Mouse (Mus musculus) thymus, postnatal 25 days (tissue): ENCODE measurements around the gene Pdrg1.
A peak's percentile ranks its signal among the peaks of the same experiment; 100 is the strongest.

Source experiments
- DNase-seq: peaks from one replicate; pipeline ENCODE4 v3.0.0; 2022

The Pdrg1 gene

GRCm38 (mm10) chr2:153031126-153032082 is 16.2 kb upstream of the Pdrg1 start, which contains the start of gene Xkr7:
Xkr7 (plus strand) TSS chr2:153031852.
- no peak for DNase-seq

- DNase-seq: no peak
These were observed 15.2 kb upstream of the Pdrg1 start for GRCm38 (mm10) chr2:153030422-153030821.

DNA sequence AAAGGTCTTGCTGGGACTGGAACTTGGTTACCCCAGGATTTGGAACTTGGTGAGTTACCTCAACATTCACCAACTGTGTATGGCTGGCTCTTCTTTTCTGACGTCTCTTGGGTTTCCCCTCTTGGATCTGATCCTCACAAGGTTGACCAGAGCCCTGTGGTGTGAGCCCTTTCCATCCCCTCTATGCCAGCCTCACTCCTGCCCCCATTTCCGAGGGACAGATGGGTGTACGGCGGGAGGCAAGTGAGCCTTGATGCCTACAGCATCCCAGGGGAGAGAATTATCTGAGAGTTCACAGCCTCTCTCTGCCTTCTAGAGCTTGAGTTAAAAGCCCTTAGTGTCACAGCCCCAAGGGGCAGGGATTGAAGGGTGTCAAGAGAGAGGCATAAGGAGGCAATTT is 12.3 kb upstream of the Pdrg1 start:
- no peak for DNase-seq

- DNase-seq: no peak
These were observed 10.8 kb upstream of the Pdrg1 start for GRCm38 (mm10) chr2:153026052-153026451.

DNA sequence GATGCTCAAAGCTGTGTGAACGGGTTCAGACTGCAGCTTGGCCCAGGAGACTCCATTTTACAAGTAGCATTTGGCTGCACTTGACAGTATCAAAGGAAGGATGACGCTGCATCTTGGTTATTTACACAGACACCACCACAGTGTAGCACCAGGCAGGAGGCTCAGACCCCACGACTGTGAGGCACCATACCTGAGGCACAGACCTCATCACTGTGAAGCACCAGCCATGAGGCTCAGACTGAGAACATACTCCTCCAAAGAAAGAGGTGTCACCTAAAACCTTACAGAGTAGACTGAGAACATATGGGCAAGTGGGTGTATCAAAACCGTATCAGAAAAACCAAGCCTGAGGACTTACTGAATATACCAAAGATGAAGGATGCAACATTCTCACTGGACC is 7.6 kb upstream of the Pdrg1 start:
- no peak for DNase-seq

- DNase-seq: no peak
These were observed 5.9 kb upstream of the Pdrg1 start for GRCm38 (mm10) chr2:153021163-153021562.

GRCm38 (mm10) chr2:153019355-153019754 is 4.1 kb upstream of the Pdrg1 start:
- no peak for DNase-seq

GRCm38 (mm10) chr2:153016786-153017185 is 1.6 kb upstream of the Pdrg1 start:
- no peak for DNase-seq

- no peak for DNase-seq
These were observed 577 bp upstream of the Pdrg1 start for GRCm38 (mm10) chr2:153015804-153016203.

DNA sequence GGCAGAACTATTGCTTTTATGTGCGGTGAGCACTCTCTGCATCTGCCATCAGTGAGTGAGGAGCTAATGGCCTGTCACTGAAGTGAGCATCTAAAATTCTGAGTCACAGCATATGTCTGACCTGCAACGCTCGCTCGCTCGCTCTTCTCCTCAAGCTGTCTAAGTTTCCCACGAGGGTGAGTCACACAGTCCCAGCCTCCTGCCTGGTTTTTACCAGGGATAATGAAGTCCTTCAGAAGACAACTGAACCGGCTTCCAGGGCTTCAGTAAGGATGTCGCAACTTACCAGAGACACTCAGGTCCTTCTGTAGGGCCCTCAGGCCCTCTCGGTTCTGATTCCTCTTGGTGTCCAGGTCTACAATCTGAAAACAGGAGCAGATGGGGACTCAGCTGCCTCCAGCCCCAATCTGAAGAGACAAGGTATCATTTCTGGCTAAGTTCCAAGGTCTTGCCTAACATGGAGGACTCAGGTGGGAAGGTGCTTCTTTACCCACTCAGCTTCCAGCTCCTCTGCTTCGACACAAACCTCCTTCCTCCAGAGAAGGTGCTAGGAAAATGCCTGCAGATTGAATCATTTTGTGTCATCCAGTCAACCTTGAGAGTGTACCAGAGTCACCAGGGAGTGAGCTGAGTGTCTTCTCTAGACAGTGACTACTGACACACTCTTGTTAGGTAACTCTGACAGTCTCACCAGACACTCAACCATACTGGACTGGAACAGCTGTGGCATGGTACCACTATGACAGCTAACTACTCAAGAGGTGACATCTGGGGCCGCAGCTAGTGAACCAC is 1.3 kb downstream of the Pdrg1 start:
- no peak for DNase-seq

GRCm38 (mm10) chr2:153009192-153009973 is 5.8 kb downstream of the Pdrg1 start:
- DNase-seq: no peak

DNA sequence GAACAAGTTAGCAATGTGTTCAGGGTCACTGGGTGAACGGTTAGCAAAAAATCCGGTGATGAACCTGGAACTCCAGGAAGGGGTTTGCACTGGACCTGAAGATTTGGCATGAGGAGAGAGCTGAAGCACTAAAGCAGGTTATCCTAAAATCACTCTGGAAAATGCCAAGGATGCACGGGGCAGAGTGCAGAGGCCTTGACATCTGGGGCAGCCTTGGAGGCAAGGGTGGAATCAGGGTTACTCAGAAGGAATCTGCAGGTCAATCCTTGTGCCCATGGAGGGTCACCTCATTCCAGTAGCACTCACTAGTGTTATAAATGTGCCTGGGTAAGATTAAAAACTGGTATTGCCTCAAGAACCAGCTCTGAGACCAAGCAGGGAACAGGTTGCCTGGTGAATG is 9.2 kb downstream of the Pdrg1 start:
- no peak for DNase-seq

DNA sequence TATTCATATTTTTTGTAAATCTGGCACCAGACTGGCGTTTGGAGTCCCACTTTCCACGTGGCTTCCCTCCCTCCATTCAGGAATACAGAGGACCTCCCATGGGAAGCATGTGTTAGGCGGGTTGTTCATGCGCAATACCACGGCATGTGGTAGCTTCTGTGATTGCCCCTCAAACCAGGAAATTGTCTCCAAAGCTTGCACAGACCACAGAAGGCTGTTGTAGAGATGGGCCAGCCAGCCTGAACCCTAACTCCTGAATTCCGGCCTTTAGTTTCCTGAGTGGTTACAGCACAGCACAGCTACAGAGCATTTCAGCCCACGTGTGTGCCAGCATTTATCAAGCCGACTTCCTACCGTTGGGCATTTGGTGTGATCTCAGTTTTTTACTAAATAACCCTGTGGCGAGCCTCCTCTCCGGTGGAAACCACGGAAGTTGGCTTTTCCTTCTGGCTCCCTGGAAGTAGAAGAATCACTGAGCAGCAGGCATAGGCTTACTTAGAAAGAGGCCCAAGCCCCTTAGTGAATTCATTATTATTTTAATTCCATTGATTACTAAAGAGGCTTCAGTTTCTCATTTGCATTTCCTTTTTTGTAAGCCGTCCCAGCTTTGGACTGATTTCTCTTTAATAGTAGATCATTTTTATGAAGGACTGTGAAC is 11.4 kb downstream of the Pdrg1 start:
- DNase-seq: no peak

GRCm38 (mm10) chr2:153002492-153003248 is 12.6 kb downstream of the Pdrg1 start:
- DNase-seq: peak; percentile 21

GRCm38 (mm10) chr2:152997046-152997445 is 18.2 kb downstream of the Pdrg1 start:
- DNase-seq: no peak

- DNase-seq: no peak
These were observed 23.7 kb downstream of the Pdrg1 start for GRCm38 (mm10) chr2:152991529-152991928.

GRCm38 (mm10) chr2:152985582-152985981 is 29.6 kb downstream of the Pdrg1 start:
- no peak for DNase-seq

DNA sequence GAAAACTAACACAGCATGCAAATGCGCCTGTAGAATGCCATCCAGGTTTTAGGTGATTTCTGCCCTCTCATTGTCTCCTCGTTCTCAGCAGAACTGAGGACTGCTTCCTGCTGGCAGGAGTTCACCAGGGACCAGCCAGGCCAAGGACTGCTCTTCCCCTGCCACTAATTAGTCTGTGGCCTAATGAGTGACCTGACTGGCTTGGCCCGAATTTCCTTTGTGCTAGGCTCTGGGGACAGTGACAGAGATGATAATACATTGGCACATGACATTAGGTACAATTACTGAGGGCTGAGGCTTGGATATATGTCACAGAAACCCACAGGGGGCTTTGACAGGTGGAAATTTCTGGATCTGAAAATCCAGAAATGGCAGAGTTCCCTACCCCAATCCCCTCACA is 38.2 kb downstream of the Pdrg1 start:
- DNase-seq: no peak

GRCm38 (mm10) chr2:152965555-152965954 is 49.7 kb downstream of the Pdrg1 start:
- no peak for DNase-seq

GRCm38 (mm10) chr2:152962091-152962793 is 53.0 kb downstream of the Pdrg1 start, which contains the start of gene Ttll9:
Ttll9 (plus strand) TSS chr2:152962485.
- DNase-seq: peak; percentile 21
